Mouse (Mus musculus): ENCODE measurements around the gene Maco1.

DNA sequence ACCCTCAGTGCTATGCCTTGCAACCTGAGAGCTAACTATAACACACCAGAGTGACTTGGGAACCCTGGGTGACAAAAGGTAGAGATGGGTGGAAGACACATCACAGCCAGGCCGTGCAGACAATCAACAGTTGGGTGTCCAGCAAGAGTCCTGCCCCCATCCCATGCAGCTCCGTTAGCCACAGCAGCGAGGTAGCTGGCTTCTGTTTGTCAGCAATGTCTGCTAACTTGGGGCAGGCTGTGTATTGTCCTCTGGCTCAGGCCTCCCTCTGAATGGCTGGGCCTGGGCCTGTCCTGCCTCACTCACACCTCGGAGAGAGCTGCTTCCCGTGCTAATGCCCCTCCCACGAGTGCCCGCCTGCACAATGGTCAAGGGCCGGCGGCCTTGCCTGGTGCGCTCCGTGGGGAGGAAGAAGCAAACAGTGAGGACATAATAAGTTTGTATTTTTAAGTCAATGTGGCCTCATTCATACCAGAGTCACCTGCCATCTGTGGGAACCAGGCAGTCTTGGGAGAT is 100.2 kb downstream of the Maco1 start:
- TF ChIP-seq CTCF (IDR thresholded peaks at IDR 0.05; ENCODE audit: low read depth, low read length) (no peak), POLR2A (IDR thresholded peaks at IDR 0.05; ENCODE audit: extremely low read depth, insufficient read depth, low read length) (no peak)
